Mouse (Mus musculus) limb, embryonic 14.5 days (tissue): ENCODE measurements around the gene Abhd16b. TPM values are rescaled to one million over a fixed set of nuclear protein-coding genes. Genes with fewer than 3 reads are reported as not detected.
"Not testable (repeated sequence)": the region's sequence is repeated elsewhere in the genome, so short reads cannot be mapped to it uniquely, and the experiment has no call there.

Experiments
- ATAC-seq: fragments of 200-750 bp; cut with Nextera tagmentation; 2 replicates; pipeline ENCODE4 v1.8.0; 2017; ENCODE audit warnings: low read depth, moderate number of reproducible peaks, moderate TSS enrichment; ENCODE audit not compliant: low FRiP score
- DNase-seq: peaks from one replicate; pipeline ENCODE4 v3.0.0-alpha.2; 2015; ENCODE audit warnings: low spot score
- H3K27ac ChIP-seq: fragments of 300-500 bp; sonication (generic); replicated peaks from 2 replicates; pipeline ENCODE4 v1.5.1; 2014; ENCODE audit warnings: low read depth, mild to moderate bottlenecking, low read length, moderate library complexity, mixed read lengths
- H3K27me3 ChIP-seq: fragments of 300-500 bp; sonication (generic); 2 replicates; pipeline ENCODE4 v1.6.1; 2014; ENCODE audit warnings: low read length, mixed read lengths; ENCODE audit not compliant: control insufficient read depth, insufficient read depth
- H3K36me3 ChIP-seq: fragments of 300-500 bp; sonication (generic); 2 replicates; pipeline ENCODE4 v1.6.1; 2014; ENCODE audit warnings: mild to moderate bottlenecking, low read length, moderate library complexity, mixed read lengths; ENCODE audit not compliant: control insufficient read depth, insufficient read depth
- H3K4me1 ChIP-seq: fragments of 300-500 bp; sonication (generic); 2 replicates; pipeline ENCODE4 v1.6.1; 2014; ENCODE audit warnings: antibody characterized with exemption, low read length, mixed read lengths; ENCODE audit not compliant: control insufficient read depth, insufficient read depth
- H3K4me2 ChIP-seq: fragments of 300-500 bp; sonication (generic); replicated peaks from 2 replicates; pipeline ENCODE4 v1.6.1; 2014; ENCODE audit warnings: low read depth, mild to moderate bottlenecking, low read length, moderate library complexity; ENCODE audit not compliant: severe bottlenecking
- H3K4me3 ChIP-seq: fragments of 300-500 bp; sonication (generic); replicated peaks from 2 replicates; pipeline ENCODE4 v1.5.1; 2014; ENCODE audit warnings: low read length
- H3K9ac ChIP-seq: fragments of 300-500 bp; sonication (generic); 2 replicates; pipeline ENCODE4 v1.6.1; 2014; ENCODE audit warnings: mild to moderate bottlenecking, low read depth, low read length, moderate library complexity; ENCODE audit not compliant: severe bottlenecking
- H3K9me3 ChIP-seq: fragments of 300-500 bp; sonication (generic); 2 replicates; pipeline ENCODE4 v1.6.1; 2016; ENCODE audit warnings: low read length; ENCODE audit not compliant: control insufficient read depth
- POLR2A ChIP-seq: fragments of 200-500 bp; IDR thresholded peaks from 2 replicates; pipeline ENCODE4 v1.8.0; 2012; ENCODE audit warnings: inconsistent platforms, mild to moderate bottlenecking, moderate library complexity, borderline replicate concordance; ENCODE audit not compliant: insufficient read depth, insufficient read length; ENCODE audit errors: extremely low read depth
- WGBS: fragments of 180-500 bp; shearing (Covaris S2); extraction: QIAGEN DNeasy Blood & Tissue Kit; methylation state at CpG from one replicate; pipeline ENCODE4 v1.1.7; 2014; 5-methylcytosine and 5-hydroxymethylcytosine counted together
- polyA plus RNA-seq, 2 experiments: library from polyadenylated mRNA; depleted of rRNA in 1 of 2; stranded (reverse) in 1 of 2; unstranded in 1 of 2; fragments of >200 nt; fragmentation: Nextera tagmentation in 1 of 2; extraction: Ambion mirVana in 1 of 2; gene quantifications; 2 replicates each; pipeline versions ENCODE4 v1.2.1 to v1.2.3; 2012 to 2014

Abhd16b gene
- polyA plus RNA-seq, 2 experiments = not detected

DNA sequence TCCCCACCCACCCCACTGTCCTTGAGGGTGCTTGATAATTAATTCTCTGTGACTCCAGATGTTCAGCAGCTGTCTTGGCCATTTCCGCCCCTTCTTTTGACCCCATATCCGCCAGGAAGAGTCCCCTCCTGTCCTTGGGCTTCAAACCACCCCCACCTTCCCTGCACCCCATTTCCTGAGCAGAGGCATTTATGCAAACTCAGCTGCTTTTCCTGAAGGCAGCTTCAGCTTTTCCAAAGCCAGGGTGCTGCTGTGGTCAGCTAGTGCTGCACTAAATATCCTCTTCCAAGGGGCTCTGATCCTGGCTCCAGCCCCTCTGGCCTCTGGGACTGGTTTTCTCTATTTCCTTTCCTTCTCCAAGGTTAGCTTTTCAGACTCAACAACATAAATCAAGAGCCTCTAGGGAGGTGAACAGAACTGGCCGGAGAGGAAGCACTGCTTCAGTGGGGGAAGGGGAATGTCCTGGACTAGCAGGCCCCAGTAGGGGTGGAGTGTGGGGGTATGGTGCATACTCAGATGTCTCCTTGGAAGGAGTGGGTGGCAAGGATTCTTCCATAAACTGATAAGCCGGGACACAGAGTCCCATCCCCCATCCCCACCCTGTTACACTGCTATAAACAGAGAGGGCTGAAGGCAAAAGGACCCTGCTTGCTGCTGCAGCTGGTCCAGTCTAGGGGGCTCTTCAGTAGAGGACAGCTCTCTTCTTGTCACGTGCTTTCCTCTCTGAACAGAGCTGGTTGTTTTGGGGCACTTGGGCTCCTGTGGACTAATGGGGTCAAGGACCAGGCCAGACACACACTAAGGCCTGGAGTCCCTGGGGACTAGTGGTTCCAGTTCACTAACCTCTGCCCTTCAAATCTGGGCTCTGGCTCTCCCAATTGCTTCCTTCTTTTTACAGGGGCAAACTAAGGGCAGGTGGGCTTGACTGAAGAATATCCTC is 5.4 kb upstream of the Abhd16b start:
- Histone ChIP-seq H3K27me3 (no peaks in the 10 kb centered on the region), H3K9ac (no peak overlapping the region), H3K36me3 (no peaks in the 10 kb centered on the region), H3K4me3 (no peak overlapping the region), H3K9me3 (no peaks in the 10 kb centered on the region), H3K4me1 (peaks cover 7% of the 10 kb centered on the region; the same call in 1 of the 2 replicates), H3K4me2 (no peak overlapping the region), H3K27ac (peak overlapping the region; percentile 55; the same call in 1 of the 2 replicates)
- peak; percentile 74 for ATAC-seq
- DNase-seq = peak; percentile 36
- WGBS = 20% methylated on average over 5 of the region's 5 CpGs
- no peak for TF ChIP-seq POLR2A

DNA sequence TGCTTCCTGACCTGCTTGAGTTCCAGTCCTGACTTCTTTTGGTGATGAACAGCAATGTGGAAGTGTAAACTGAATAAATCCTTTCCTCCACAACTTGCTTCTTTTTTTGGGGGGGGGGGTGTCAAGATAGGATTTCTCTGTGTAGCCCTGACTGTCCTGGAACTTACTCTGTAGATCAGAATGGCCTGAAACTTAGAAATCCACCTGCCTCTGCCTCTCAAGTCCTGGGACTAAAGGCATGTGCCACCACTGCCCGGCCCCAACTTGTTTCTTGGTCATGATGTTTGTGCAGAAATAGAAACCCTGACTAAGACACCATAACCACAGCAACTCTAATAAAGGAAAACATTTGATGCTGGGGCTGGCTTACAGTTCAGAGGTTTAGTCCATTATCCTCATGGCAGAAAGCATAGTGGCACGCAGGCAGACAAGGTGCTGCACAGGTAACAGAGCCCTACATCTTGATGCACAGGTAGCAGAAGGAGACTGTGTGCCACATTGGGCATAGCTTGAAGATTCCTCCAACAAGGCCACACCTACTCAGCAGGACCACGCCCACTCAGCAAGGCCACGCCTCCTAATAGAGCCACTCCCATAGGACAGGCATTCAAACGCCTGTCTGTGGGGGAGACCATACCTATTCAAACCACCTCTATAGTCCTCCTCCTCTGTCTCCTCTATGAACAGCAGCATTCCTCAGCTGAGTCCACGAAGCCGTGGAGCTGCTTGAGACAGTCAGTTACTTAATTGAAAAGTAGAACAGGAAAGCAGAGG is 1.4 kb upstream of the Abhd16b start:
- ATAC-seq (no peak), DNase-seq (no peak)
- Histone ChIP-seq H3K27me3 (no peaks in the 10 kb centered on the region), H3K36me3 (no peaks in the 10 kb centered on the region), H3K4me3 (no peak overlapping the region), H3K27ac (no peak overlapping the region), H3K9me3 (no peaks in the 10 kb centered on the region), H3K4me2 (no peak overlapping the region), H3K9ac (no peak overlapping the region), H3K4me1 (peaks cover 11% of the 10 kb centered on the region)
- TF ChIP-seq POLR2A = no peak
- 28% methylated on average over 7 of the region's 7 CpGs for WGBS

DNA sequence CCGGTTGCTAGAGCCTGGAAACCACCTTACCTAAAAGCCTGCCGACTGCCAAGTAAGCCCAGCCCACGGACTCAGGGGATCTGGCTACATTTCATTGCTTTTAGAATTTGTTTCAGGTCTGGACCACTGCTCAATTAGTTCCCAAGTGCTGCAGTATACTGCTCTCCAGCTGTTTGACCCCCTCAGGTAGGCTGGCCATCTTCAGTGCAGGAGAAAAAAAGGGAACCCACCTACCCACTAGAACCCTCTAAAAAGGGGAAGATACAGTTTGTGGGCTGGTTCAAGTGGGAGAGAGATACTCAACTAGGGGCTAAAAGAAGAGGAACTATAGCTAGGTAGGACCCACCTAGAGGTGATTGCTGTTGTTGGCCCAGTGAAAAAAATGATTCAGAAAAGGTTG is 800 bp upstream of the Abhd16b start:
- 42% methylated on average over 3 of the region's 3 CpGs for WGBS
- no peak for DNase-seq
- Histone ChIP-seq H3K4me1 (peaks cover 9% of the 10 kb centered on the region), H3K4me3 (no peak overlapping the region), H3K27ac (no peak overlapping the region), H3K9ac (no peak overlapping the region), H3K4me2 (no peak overlapping the region), H3K27me3 (no peaks in the 10 kb centered on the region), H3K36me3 (no peaks in the 10 kb centered on the region), H3K9me3 (no peaks in the 10 kb centered on the region)
- ATAC-seq = no peak
- no peak for TF ChIP-seq POLR2A

DNA sequence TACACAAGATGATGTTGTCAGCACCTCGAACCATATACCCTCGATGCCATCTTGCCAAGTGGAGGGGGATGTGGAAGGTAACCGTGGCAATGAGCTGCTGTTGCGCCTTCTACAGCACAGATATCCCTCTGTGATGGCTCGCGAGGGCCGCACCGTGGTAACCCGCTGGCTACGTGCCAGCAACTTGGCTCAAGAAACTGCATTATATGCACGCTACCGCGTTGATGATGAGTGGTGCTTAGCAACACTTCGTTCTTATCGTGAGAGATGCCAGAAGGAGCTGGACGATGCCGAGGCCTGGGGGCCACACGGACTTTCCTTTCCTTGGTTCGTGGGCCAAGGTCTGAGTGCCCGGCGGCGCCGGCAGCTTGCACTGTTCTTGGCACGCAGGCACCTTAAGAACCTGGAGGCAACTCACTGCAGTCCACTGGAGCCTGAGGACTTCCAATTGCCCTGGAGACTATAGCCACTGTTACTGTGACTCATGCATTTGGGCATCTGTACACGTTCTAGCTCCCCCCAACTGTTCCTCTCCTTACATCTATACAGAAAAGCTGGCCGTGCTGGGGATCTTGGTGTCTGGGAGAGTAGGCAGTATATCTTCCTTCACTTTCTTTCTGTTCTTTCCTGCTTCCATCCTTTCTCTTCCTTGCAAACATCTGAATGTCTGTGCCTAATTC is 1.4 kb downstream of the Abhd16b start:
- peaks cover 3% of the 10 kb centered on the region; the same call in 1 of the 2 replicates for H3K36me3 ChIP-seq
- no peak overlapping the region for H3K9ac ChIP-seq
- no peak for TF ChIP-seq POLR2A
- no peak overlapping the region for H3K4me2 ChIP-seq
- WGBS = 83% methylated on average over 26 of the region's 26 CpGs
- H3K27me3 ChIP-seq = no peaks in the 10 kb centered on the region
- peaks cover 11% of the 10 kb centered on the region; the same call in 1 of the 2 replicates for H3K4me1 ChIP-seq
- H3K27ac ChIP-seq = no peak overlapping the region
- ATAC-seq (no peak), DNase-seq (no peak)
- H3K9me3 ChIP-seq = no peaks in the 10 kb centered on the region
- no peak overlapping the region for H3K4me3 ChIP-seq

DNA sequence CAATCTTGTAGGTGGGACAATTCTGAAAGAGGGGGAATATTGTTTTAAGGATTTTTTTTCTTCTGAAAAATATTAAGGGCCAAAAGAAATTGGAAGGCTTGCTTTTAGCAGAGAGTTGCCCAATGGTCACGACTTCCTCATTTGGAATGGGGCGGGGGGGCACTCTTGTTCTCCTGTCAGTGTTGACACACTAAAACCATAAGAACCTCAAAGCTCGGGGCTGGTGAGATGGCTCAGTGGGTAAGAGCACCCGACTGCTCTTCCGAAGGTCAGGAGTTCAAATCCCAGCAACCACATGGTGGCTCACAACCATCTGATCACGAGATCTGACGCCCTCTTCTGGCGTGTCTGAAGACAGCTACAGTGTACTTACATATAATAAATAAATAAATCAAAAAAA is 2.8 kb downstream of the Abhd16b start:
- H3K9me3 ChIP-seq, H3K4me3 ChIP-seq, H3K27me3 ChIP-seq, H3K9ac ChIP-seq, H3K27ac ChIP-seq, ATAC-seq, DNase-seq: not testable (repeated sequence)
- H3K4me1 ChIP-seq = peaks cover 11% of the 10 kb centered on the region; the same call in 1 of the 2 replicates
- peak overlapping the region; percentile 92; the same call in 1 of the 2 replicates for H3K4me2 ChIP-seq
- peaks cover 15% of the 10 kb centered on the region for H3K36me3 ChIP-seq
- WGBS = 63% methylated on average over 8 of the region's 8 CpGs
